Mouse (Mus musculus) forebrain, embryonic 13.5 days (tissue): ENCODE measurements around the gene 4930415O20Rik. TPM values are rescaled to one million over a fixed set of nuclear protein-coding genes. Genes with fewer than 3 reads are reported as not detected.

Source experiments
- ATAC-seq: fragments of 200-750 bp; cut with Nextera tagmentation; 2 replicates; pipeline ENCODE4 v1.8.0; 2017
- H3K27ac ChIP-seq: fragments of 300-500 bp; sonication (generic); 2 replicates; pipeline ENCODE4 v1.5.1; 2015; ENCODE audit warnings: inconsistent platforms, mild to moderate bottlenecking, moderate library complexity
- H3K27me3 ChIP-seq: fragments of 300-500 bp; sonication (generic); 2 replicates; pipeline ENCODE4 v1.6.1; 2015; ENCODE audit warnings: mild to moderate bottlenecking, inconsistent platforms
- H3K36me3 ChIP-seq: fragments of 300-500 bp; sonication (generic); 2 replicates; pipeline ENCODE4 v1.6.1; 2015; ENCODE audit warnings: mild to moderate bottlenecking, inconsistent platforms; ENCODE audit not compliant: poor library complexity, severe bottlenecking
- H3K4me1 ChIP-seq: fragments of 300-500 bp; sonication (generic); 2 replicates; pipeline ENCODE4 v1.6.1; 2015; ENCODE audit warnings: inconsistent platforms
- H3K4me2 ChIP-seq: fragments of 300-500 bp; sonication (generic); 2 replicates; pipeline ENCODE4 v1.6.1; 2015; ENCODE audit warnings: inconsistent platforms, mild to moderate bottlenecking, moderate library complexity
- H3K4me3 ChIP-seq: fragments of 300-500 bp; sonication (generic); 2 replicates; pipeline ENCODE4 v1.5.1; 2015; ENCODE audit warnings: mild to moderate bottlenecking, inconsistent platforms
- H3K9ac ChIP-seq: fragments of 300-500 bp; sonication (generic); 2 replicates; pipeline ENCODE4 v1.6.1; 2015; ENCODE audit warnings: mild to moderate bottlenecking, inconsistent platforms
- H3K9me3 ChIP-seq: fragments of 300-500 bp; sonication (generic); replicated peaks from 2 replicates; pipeline ENCODE4 v1.6.1; 2016; ENCODE audit warnings: inconsistent platforms
- WGBS: fragments of 180-500 bp; shearing (Covaris S2); methylation state at CpG from one replicate; pipeline ENCODE4 v1.1.7; 2015; 5-methylcytosine and 5-hydroxymethylcytosine counted together
- polyA plus RNA-seq: library from polyadenylated mRNA; unstranded; fragments of >200 nt; fragmentation: Nextera tagmentation; extraction: Ambion mirVana; gene quantifications from 2 replicates; pipeline ENCODE4 v1.2.1, GENCODE M21; 2015

The 4930415O20Rik gene
- polyA plus RNA-seq, 1 experiment from 2014 or later = not detected

DNA sequence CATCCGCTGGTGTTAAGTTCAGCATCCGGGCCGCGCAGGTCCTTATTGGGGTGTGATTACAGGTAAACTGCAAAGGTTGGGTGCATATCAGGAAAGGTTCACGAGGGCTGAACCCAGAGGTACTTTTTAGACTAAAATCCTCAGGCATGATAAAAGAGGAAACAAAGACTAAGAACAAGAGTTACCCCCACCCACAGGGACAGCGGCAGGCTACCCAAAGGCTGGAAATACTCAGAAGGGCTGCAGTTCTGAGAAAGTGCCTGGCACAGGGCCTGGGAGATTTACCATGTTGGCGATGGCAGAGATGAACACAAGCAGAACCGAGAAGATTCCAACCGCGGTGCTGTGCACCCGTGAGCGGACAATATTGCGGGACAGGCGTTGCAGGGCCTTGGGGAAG, 25.8 kb downstream of the 4930415O20Rik start:
- no peak for ATAC-seq
- Histone ChIP-seq H3K27me3 (no peaks in the 10 kb centered on the region), H3K27ac (no peak overlapping the region), H3K9me3 (no peaks in the 10 kb centered on the region), H3K9ac (no peak overlapping the region), H3K36me3 (peaks cover 99% of the 10 kb centered on the region), H3K4me2 (no peak overlapping the region), H3K4me1 (no peaks in the 10 kb centered on the region), H3K4me3 (no peak overlapping the region)
- 97% methylated on average over 14 of the region's 14 CpGs for WGBS

DNA sequence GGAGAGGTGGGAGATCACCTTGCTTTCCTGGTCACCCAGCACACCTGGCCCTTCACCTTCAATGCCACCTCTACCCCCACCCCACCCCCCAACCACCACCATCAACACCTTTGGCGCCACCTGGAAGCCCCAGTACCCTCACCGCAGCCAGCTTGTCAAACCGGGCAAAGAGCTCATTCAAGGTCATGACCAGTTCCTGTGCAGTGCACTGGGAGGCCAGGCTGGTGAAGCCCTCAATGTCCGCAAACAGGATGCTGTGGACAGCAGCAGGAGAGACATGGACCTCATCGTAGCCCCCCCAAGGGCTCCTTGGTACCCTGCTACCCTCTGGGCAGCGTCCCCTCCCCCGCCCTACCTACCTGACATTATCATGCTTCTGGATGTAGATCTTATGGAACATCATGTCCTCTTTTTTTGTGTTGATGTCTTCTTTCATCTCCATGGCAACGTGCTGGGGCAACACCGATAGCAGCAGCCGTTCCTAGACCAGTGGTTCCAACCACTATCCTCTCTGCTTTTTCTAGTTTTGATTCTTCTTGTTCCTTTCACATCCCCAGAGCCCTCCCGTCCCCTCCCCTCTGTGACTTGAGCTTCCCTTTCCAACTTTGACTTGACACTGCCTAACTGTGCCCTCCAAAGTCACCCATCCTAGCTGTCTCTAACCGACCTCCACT, 29.4 kb downstream of the 4930415O20Rik start:
- no peak overlapping the region for H3K4me3 ChIP-seq
- no peaks in the 10 kb centered on the region for H3K27me3 ChIP-seq
- H3K9me3 ChIP-seq = no peaks in the 10 kb centered on the region
- H3K4me1 ChIP-seq = peaks cover 14% of the 10 kb centered on the region; the same call in 1 of the 2 replicates
- peaks cover 97% of the 10 kb centered on the region for H3K36me3 ChIP-seq
- no peak overlapping the region for H3K4me2 ChIP-seq
- H3K27ac ChIP-seq = no peak overlapping the region
- no peak for ATAC-seq
- no peak overlapping the region for H3K9ac ChIP-seq
- 85% methylated on average over 12 of the region's 12 CpGs for WGBS

DNA sequence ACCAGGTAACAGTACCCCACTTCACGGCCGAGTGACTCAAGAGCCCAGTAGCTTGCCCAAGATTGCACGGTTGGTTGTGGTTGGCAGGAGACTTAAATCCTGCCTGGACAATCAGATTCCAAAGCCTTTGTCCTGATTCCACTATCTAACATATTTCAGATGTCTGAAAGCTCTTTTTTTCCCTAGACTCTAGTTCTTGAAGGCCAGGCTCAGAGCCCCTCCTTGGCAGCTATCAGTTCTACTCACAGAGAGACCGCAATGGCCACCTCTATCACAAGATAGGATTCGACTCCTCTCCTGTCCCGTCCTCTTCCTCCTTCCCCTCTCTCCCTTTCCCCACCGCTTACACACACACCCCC, 31.0 kb downstream of the 4930415O20Rik start:
- Histone ChIP-seq H3K4me1 (peaks cover 17% of the 10 kb centered on the region; the same call in 1 of the 2 replicates), H3K36me3 (peaks cover 81% of the 10 kb centered on the region), H3K9ac (no peak overlapping the region), H3K27ac (no peak overlapping the region), H3K27me3 (no peaks in the 10 kb centered on the region), H3K4me2 (no peak overlapping the region), H3K4me3 (no peak overlapping the region), H3K9me3 (no peaks in the 10 kb centered on the region)
- ATAC-seq = no peak
- 85% methylated on average over 7 of the region's 7 CpGs for WGBS

DNA sequence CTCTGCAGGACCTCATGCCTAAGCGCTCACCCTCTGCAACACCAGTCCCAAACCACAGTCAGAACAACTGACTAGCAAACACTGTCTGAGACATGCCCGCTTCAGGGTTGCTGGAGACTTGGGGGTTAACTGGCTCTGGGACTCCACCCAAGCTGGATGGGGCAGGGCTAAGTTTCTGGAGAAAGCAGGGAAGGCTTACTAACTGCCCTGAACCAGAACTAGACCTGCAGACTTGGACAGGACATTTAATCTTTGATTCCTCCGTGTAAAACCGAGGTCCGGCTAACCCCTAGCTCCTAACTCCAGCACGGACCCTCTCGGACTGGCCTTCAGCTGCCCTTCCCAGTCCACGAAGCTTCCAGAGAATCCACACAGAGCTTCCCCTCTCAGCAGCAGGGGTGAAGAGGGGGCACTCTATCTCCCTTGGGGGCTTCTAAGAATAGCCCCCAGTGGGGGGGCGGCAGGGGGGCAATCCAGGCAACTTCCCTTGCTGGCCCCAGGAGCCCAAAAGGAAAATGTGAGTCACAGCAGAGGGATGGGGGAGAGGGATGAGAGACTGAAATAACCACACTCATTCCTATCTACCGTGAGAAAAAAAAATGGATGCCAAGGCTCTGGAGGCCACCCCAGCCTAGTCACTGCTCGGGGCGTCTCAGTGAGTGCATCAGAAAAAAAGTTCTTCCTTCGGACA, 31.5 kb downstream of the 4930415O20Rik start:
- Histone ChIP-seq H3K4me3 (no peak overlapping the region), H3K9me3 (no peaks in the 10 kb centered on the region), H3K27me3 (no peaks in the 10 kb centered on the region), H3K36me3 (peaks cover 75% of the 10 kb centered on the region), H3K27ac (no peak overlapping the region), H3K4me2 (no peak overlapping the region), H3K9ac (no peak overlapping the region; the same call in 1 of the 2 replicates), H3K4me1 (peaks cover 22% of the 10 kb centered on the region)
- no peak for ATAC-seq
- 65% methylated on average over 13 of the region's 13 CpGs for WGBS

DNA sequence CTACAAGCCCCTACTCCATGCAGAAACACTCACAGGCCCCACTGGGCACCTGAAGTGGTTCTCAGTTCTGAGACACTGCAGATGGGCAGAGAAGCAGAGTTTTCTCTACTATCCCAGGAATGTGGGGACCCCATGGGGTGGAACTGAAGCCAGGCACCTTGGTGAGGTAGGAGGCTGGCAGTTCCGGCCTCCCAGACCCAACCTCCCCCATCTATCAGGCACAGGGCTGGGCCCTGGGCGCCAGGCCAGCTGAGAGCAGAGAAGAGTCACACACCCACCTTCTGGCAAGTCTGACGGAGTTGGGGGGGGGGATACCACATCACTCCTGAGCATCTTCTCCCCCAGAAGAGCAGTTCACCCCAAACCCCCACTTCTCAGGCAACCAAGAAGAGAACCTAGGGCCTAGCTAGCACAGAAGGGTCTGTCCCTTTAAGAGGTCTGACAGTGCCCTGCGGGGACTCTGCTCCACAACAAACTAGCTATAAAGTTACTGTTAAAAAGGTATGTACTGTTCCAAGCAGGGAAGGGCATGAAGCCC, 32.2 kb downstream of the 4930415O20Rik start:
- Histone ChIP-seq H3K9me3 (no peaks in the 10 kb centered on the region), H3K27ac (no peak overlapping the region), H3K4me2 (no peak overlapping the region), H3K4me1 (peaks cover 29% of the 10 kb centered on the region), H3K4me3 (no peak overlapping the region), H3K36me3 (peaks cover 69% of the 10 kb centered on the region), H3K9ac (peak overlapping the region; percentile 41; the same call in 1 of the 2 replicates), H3K27me3 (no peaks in the 10 kb centered on the region)
- ATAC-seq = no peak
- WGBS = 69% methylated on average over 4 of the region's 4 CpGs

DNA sequence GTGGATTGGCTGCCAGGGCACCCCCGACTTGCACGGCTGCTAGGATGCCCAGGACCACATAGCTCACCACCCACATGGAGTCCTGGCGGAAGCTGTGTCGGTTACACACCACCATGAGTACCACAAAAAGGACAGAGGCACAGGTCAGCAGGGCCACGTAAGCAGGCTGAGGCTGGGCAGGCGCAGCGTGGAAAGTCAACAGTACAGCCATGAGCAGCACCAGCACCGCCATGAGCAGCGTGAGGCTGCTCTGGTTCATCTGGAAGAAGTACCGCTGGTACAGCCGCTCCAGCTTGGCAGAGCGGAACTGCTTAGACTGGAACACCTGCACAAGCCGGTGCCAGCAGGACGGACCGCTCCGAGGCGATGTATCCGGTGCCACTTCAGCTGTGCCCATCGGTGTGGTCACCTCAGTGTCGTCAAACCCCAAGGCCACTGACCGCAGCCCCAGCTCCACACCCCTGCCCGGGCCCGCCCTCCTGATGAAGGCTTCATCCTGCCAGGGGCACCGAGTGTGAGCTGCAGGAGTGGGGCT, 33.3 kb downstream of the 4930415O20Rik start:
- H3K27ac ChIP-seq = no peak overlapping the region
- peaks cover 58% of the 10 kb centered on the region for H3K36me3 ChIP-seq
- no peak overlapping the region for H3K4me3 ChIP-seq
- H3K27me3 ChIP-seq = no peaks in the 10 kb centered on the region
- H3K9ac ChIP-seq = no peak overlapping the region
- no peak for ATAC-seq
- no peaks in the 10 kb centered on the region for H3K9me3 ChIP-seq
- H3K4me2 ChIP-seq = no peak overlapping the region
- 93% methylated on average over 24 of the region's 24 CpGs for WGBS
- H3K4me1 ChIP-seq = peaks cover 37% of the 10 kb centered on the region

DNA sequence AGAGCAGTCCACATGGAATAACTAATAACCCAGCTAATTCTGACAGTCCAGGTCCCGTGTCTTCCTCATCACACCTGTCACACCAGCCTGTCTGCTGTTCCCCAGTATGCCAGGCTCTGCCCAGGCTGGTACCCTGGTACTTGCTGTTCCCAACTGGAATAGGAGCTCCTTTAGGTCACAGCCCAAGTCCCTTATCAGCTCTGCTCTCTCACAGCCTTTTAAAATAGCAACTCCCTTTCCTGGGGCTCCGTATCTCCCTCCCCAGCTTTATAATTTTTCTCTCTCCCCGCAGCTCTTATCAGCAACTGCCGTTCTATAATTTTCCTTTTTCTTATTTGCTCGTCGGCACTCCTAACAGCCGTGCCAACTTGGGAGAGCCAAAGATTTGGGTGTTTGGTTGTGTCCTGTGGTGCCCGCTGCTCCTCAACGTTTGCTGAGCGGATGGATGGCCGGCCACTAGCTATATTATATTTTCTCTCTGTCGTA, 35.3 kb downstream of the 4930415O20Rik start:
- Histone ChIP-seq H3K9me3 (no peaks in the 10 kb centered on the region), H3K4me2 (no peak overlapping the region), H3K9ac (peak overlapping the region; percentile 19; the same call in 1 of the 2 replicates), H3K27me3 (no peaks in the 10 kb centered on the region), H3K27ac (no peak overlapping the region), H3K4me1 (peaks cover 41% of the 10 kb centered on the region), H3K4me3 (no peak overlapping the region), H3K36me3 (peaks cover 39% of the 10 kb centered on the region)
- 94% methylated on average over 12 of the region's 12 CpGs for WGBS
- no peak for ATAC-seq

DNA sequence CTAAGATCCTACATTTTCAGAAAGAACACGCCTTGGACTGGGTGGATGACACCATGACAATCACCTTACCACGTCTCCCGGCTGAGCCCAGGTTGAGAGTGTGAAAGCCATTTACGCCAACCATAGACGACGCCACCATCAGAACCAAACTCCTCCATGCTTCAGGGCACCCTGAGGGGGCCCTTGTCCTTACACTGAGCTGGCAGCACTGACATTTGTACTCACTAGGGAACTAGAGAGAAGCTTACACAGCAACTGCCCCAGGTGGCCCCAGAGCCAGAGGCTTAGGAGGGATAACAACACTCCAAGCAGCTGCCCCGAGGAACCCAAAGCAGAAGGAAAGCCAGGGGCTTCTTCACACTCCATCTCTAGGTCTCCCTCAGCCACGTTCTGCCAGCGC, 35.9 kb downstream of the 4930415O20Rik start:
- WGBS = 69% methylated on average over 9 of the region's 9 CpGs
- no peak overlapping the region for H3K27ac ChIP-seq
- 0 out of 2 replicates have a peak overlapping the region, but pooled peaks have one; percentile 40 for H3K9ac ChIP-seq
- peaks cover 41% of the 10 kb centered on the region for H3K4me1 ChIP-seq
- ATAC-seq = no peak
- peak overlapping the region; percentile 92; the same call in 1 of the 2 replicates for H3K4me2 ChIP-seq
- peaks cover 33% of the 10 kb centered on the region for H3K36me3 ChIP-seq
- H3K9me3 ChIP-seq = no peaks in the 10 kb centered on the region
- no peaks in the 10 kb centered on the region for H3K27me3 ChIP-seq
- no peak overlapping the region for H3K4me3 ChIP-seq

DNA sequence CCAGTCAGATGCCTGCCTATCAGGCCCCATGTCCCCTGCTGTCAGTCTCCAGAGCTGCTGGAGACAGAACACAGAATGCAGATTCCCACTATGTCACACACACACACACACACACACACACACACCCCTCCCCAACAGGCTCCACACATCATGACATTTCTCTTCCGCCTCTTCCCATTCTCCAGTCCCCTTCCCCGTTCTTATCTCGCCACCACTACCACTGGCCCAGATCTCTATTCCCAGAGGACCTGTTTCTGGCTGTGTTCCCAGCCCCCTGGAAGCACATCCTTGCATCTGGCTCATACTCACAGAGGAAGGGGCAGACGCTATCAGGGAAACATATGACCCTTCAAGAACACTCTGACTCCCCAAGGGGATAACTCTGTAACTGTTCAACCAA, 36.8 kb downstream of the 4930415O20Rik start:
- Histone ChIP-seq H3K27me3 (no peaks in the 10 kb centered on the region), H3K9ac (peak overlapping the region; percentile 88), H3K36me3 (peaks cover 25% of the 10 kb centered on the region), H3K4me2 (peak overlapping the region; percentile 92), H3K9me3 (no peaks in the 10 kb centered on the region), H3K4me1 (peaks cover 37% of the 10 kb centered on the region), H3K27ac (no peak overlapping the region), H3K4me3 (peak overlapping the region; percentile 80)
- 43% methylated on average over 4 of the region's 4 CpGs for WGBS
- ATAC-seq = no peak

DNA sequence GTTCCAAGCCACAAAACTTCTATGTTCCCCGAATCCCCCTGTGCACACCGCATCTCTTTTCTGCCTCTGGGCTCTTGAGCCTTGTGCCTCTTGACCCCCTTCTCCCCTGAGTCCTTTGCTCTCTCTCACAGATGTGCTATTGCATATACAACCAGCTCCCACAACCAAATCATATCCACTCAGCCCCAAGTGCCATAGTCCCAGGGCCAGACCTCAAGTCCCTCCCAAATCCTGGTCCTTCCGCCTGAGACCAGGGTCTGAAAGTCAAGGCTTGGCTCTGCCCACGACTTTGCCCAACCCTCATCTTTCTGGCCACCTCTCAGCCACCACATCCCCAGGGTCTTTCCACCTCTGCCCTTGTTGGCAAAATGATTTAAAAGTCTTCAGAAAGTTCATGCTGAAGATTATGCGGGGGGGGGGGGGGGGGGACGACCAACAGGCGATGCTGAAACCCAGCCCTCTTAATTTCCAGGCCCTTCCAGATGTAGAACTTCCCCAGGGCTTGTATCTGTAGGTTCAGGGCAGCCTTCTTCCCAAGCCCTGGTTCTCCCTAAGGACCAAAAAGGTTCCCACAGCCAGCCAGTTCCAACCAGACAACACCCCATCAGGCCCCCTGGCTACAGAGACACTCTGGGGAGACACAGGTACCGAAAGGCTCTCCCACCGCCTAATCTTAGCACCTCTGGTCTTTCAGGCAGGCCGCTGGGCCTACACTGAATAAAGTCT, 37.4 kb downstream of the 4930415O20Rik start:
- WGBS = 15% methylated on average over 10 of the region's 10 CpGs
- H3K4me2 ChIP-seq = peak overlapping the region; percentile 92
- no peak for ATAC-seq
- no peaks in the 10 kb centered on the region for H3K9me3 ChIP-seq
- H3K36me3 ChIP-seq = peaks cover 18% of the 10 kb centered on the region
- no peaks in the 10 kb centered on the region for H3K27me3 ChIP-seq
- peaks cover 30% of the 10 kb centered on the region for H3K4me1 ChIP-seq
- peak overlapping the region; percentile 40 for H3K27ac ChIP-seq
- peak overlapping the region; percentile 80 for H3K4me3 ChIP-seq
- peak overlapping the region; percentile 88 for H3K9ac ChIP-seq

DNA sequence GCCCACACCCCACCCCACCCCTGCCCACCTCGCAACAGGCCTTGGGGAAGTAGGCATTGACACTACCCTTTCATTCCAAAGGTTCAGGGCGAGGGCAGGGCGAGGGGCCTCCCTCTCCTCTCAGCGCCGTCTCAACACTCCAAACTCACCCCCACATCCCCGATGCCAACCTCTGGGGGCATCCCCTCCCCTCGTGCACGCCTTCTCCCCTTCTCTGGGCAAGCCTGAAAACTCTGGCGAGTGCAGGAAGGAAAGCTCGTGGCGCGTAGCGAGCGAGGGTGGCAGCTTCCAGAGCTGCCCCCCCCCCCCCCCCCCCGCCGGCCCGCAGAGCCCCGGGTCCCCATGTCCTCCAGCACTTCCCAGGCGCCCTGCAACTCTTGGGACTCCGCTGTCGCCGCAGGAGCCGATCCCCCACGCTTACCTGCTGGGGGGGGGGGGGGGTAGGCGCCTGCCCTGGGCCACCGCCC, 38.0 kb downstream of the 4930415O20Rik start:
- H3K27ac ChIP-seq = peak overlapping the region; percentile 78
- peak; percentile 52 for ATAC-seq
- no peaks in the 10 kb centered on the region for H3K9me3 ChIP-seq
- peak overlapping the region; percentile 92 for H3K4me2 ChIP-seq
- H3K9ac ChIP-seq = peak overlapping the region; percentile 88
- peaks cover 12% of the 10 kb centered on the region for H3K36me3 ChIP-seq
- H3K27me3 ChIP-seq = no peaks in the 10 kb centered on the region
- peak overlapping the region; percentile 80 for H3K4me3 ChIP-seq
- H3K4me1 ChIP-seq = peaks cover 27% of the 10 kb centered on the region
- 0% methylated on average over 6 of the region's 26 CpGs for WGBS
